Mouse (Mus musculus) liver, adult 2 months (tissue): Measurements from ENCODE around the gene Suox.
A peak's percentile ranks its signal among the peaks of the same experiment; 100 is the strongest.

Experiments used
- CTCF ChIP-seq: fragments of 200-500 bp; IDR thresholded peaks from 2 replicates; pipeline ENCODE4 v1.5.1; 2011; ENCODE audit warnings: low read depth, low read length, control low read depth
- POLR2A ChIP-seq: fragments of 200-500 bp; IDR thresholded peaks from 2 replicates; pipeline ENCODE4 v1.6.1; 2011; ENCODE audit warnings: low read length, control low read depth; ENCODE audit not compliant: insufficient read depth; ENCODE audit errors: extremely low read depth

GRCm38 (mm10) chr10:128626311-128627310 lies 47.3 kb downstream of the Suox start, which contains the start of gene Rps26:
- TF ChIP-seq CTCF (no peak), POLR2A (peak; percentile 78)
